Mouse (Mus musculus) ES-E14 (cell line): ENCODE results near the gene Shq1. TPM values are rescaled to one million over a fixed set of nuclear protein-coding genes. Genes with fewer than 3 reads are reported as not detected.

Experiments used
- DNase-seq: peaks from one replicate; pipeline ENCODE4 v3.0.0-alpha.2; 2013; ENCODE audit warnings: low read depth, low spot score
- H3K27ac ChIP-seq: 2 replicates; pipeline ENCODE4 v1.5.1; 2012; ENCODE audit warnings: low read depth, mild to moderate bottlenecking, low read length, moderate library complexity, mixed read lengths; ENCODE audit not compliant: poor library complexity, insufficient read depth, severe bottlenecking
- H3K36me3 ChIP-seq: 2 replicates; pipeline ENCODE4 v1.6.1; 2012; ENCODE audit warnings: mild to moderate bottlenecking, low read length, moderate library complexity, mixed read lengths; ENCODE audit not compliant: control insufficient read depth, poor library complexity, insufficient read depth, severe bottlenecking
- H3K4me1 ChIP-seq, 2 experiments: fragments of 150-350 bp in 1 of 2; sonication (generic) in 1 of 2; 2 replicates each; pipeline ENCODE4 v1.6.1; 2012; ENCODE audit warnings: low read length in 2 of 2, mild to moderate bottlenecking in 1 of 2, mixed read lengths in 1 of 2; ENCODE audit not compliant: control insufficient read depth in 2 of 2, insufficient read depth in 2 of 2, poor library complexity in 1 of 2
- H3K4me3 ChIP-seq, 2 experiments: fragments of 150-350 bp in 1 of 2; sonication (generic) in 1 of 2; 2 replicates each; pipeline ENCODE4 v1.5.1; 2012; ENCODE audit warnings: low read length in 2 of 2, low read depth in 1 of 2, mild to moderate bottlenecking in 1 of 2, mixed read lengths in 1 of 2; ENCODE audit not compliant: insufficient read depth in 1 of 2, poor library complexity in 1 of 2, severe bottlenecking in 1 of 2
- H3K9ac ChIP-seq: 2 replicates; pipeline ENCODE4 v1.6.1; 2012; ENCODE audit warnings: low read depth, mild to moderate bottlenecking, low read length, mixed read lengths; ENCODE audit not compliant: poor library complexity, insufficient read depth, severe bottlenecking
- H3K9me3 ChIP-seq: fragments of 150-350 bp; sonication (generic); 2 replicates; pipeline ENCODE4 v1.6.1; 2012; ENCODE audit warnings: low read depth, mild to moderate bottlenecking, low read length; ENCODE audit not compliant: control insufficient read depth, insufficient read depth
- CHD2 ChIP-seq: IDR thresholded peaks from 2 replicates; pipeline ENCODE4 v1.6.1; 2014; ENCODE audit warnings: mild to moderate bottlenecking, low read depth, low read length, inconsistent platforms
- HCFC1 ChIP-seq: IDR thresholded peaks from 2 replicates; pipeline ENCODE4 v1.6.1; 2012; ENCODE audit warnings: low read length, inconsistent platforms, borderline replicate concordance; ENCODE audit not compliant: insufficient read depth
- MAFK ChIP-seq: IDR thresholded peaks from 2 replicates; pipeline ENCODE4 v1.6.1; 2014; ENCODE audit warnings: mild to moderate bottlenecking, low read depth, low read length, inconsistent platforms; ENCODE audit not compliant: insufficient read depth
- ZC3H11A ChIP-seq: IDR thresholded peaks from 2 replicates; pipeline ENCODE4 v1.6.1; 2012; ENCODE audit warnings: low read depth, mild to moderate bottlenecking, inconsistent platforms, low read length, borderline replicate concordance
- ZNF384 ChIP-seq: IDR thresholded peaks from 2 replicates; pipeline ENCODE4 v1.6.1; 2012; ENCODE audit warnings: low read depth, low read length, inconsistent platforms
- in situ Hi-C, 2 experiments: fragments of 600-800 bp; cut with MboI; formaldehyde crosslinking; loops; one replicate each; pipeline ENCODE4 v1.15.1; 2025; ENCODE audit warnings: low sequenced_read_pairs in 2 of 2, inconsistent platforms in 1 of 2; ENCODE audit not compliant: unreplicated experiment in 2 of 2
- total RNA-seq: library from RNA; depleted of rRNA; stranded (reverse); fragments of 300-350 nt; gene quantifications from 2 replicates; pipeline ENCODE4 v1.2.3, GENCODE M21; 2012

Shq1 gene
- total RNA-seq, 1 experiment = 25.1 TPM

GRCm38 (mm10) chr6:100629086-100629485 is 41.9 kb downstream of the Shq1 start:
- Histone ChIP-seq H3K4me1 (no peaks in the 10 kb centered on the region), H3K9me3 (no peaks in the 10 kb centered on the region), H3K9ac (no peak overlapping the region), H3K4me3 (no peak overlapping the region), H3K36me3 (no peaks in the 10 kb centered on the region; the same call in none of the 2 replicates), H3K27ac (no peak overlapping the region)
- DNase-seq = no peak
- in situ Hi-C loops = no loop called here
- no peak for TF ChIP-seq MAFK
- no peak for TF ChIP-seq HCFC1

- Histone ChIP-seq H3K4me1 (no peaks in the 10 kb centered on the region), H3K4me3 (no peak overlapping the region), H3K36me3 (no peaks in the 10 kb centered on the region; the same call in none of the 2 replicates), H3K9ac (no peak overlapping the region), H3K9me3 (no peaks in the 10 kb centered on the region), H3K27ac (no peak overlapping the region)
- no peak for DNase-seq
- in situ Hi-C loops = no loop called here
- TF ChIP-seq HCFC1 (no peak), MAFK (no peak)
Observed at GRCm38 (mm10) chr6:100628223-100628622, 42.7 kb downstream of the Shq1 start.

- TF ChIP-seq MAFK (no peak), HCFC1 (no peak), ZC3H11A (no peak), CHD2 (no peak), ZNF384 (no peak)
- Histone ChIP-seq H3K4me1 (no peaks in the 10 kb centered on the region), H3K4me3 (no peak overlapping the region), H3K9ac (no peak overlapping the region), H3K9me3 (no peaks in the 10 kb centered on the region), H3K36me3 (peaks cover 3% of the 10 kb centered on the region), H3K27ac (no peak overlapping the region)
- no peak for DNase-seq
- in situ Hi-C loops = no loop called here
Observed at GRCm38 (mm10) chr6:100623922-100624321, 47.0 kb downstream of the Shq1 start.

- no peak for DNase-seq
- Histone ChIP-seq H3K4me3 (no peak overlapping the region), H3K27ac (no peak overlapping the region), H3K9me3 (no peaks in the 10 kb centered on the region), H3K4me1 (no peaks in the 10 kb centered on the region), H3K9ac (no peak overlapping the region), H3K36me3 (peaks cover 3% of the 10 kb centered on the region)
- TF ChIP-seq CHD2 (no peak), HCFC1 (no peak), ZC3H11A (no peak), ZNF384 (no peak), MAFK (no peak)
- in situ Hi-C loops = no loop called here
Observed at GRCm38 (mm10) chr6:100622861-100623507, 48.0 kb downstream of the Shq1 start.

GRCm38 (mm10) chr6:100620411-100620810 is 50.5 kb downstream of the Shq1 start:
- Histone ChIP-seq H3K4me3 (no peak overlapping the region), H3K4me1 (no peaks in the 10 kb centered on the region), H3K9ac (no peak overlapping the region), H3K27ac (no peak overlapping the region), H3K9me3 (no peaks in the 10 kb centered on the region), H3K36me3 (peaks cover 3% of the 10 kb centered on the region; the same call in 1 of the 2 replicates)
- no peak for TF ChIP-seq ZC3H11A
- no peak for TF ChIP-seq CHD2
- TF ChIP-seq HCFC1 = no peak
- no peak for TF ChIP-seq ZNF384
- TF ChIP-seq MAFK = no peak
- no peak for DNase-seq
- in situ Hi-C loops = no loop called here
